9 mouse cellular contexts compared by ENCODE assay signal in the genomic region with DNA sequence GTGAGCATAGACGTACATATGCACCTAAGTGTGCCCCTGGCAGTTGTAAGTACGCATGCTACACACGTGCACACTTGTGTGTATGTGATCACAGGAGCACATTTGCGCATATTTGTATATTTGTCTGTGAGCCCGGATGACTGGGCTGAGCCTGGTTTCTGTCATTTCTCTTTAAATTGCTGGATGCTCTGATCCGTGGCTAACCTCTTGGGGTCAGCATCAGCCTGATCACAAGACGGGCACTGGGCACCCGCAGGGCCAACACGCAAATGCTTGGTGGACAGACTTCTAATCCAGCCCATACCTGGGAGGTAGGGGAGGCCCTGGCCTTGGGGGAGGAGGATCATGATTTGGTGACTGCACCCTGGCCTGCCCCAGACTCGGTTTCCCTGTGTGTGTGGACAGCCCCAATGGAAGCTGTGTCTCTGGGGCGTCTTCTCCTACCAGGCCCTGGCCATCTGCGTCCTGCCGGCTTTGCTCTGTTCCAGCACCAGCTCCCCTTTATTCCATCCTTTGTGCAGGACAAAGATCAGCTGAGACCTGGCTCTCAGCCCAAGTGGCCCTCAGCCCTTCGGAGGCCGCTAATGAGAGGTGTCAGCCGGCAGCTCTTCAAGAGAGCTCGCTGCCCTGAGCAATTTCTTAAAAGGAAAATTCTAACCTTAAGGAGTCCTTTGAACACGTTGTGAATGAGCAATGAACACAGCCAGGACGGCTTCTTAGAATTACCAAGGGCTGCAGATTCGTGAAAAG.
DNase-seq lines count a peak whose midpoint lies in the region; ATAC-seq lines count a peak whose summit lies in the region.
"Had no signal": no experiment of that assay in that cellular context is flagged by ENCODE, and none has a peak within 500 bp of the region (broad histone marks: within the 10 kb centered on the region; RNA-seq: fewer than 3 reads in every experiment).

No protein-coding gene starts in this region.

- ATAC-seq in embryonic facial prominence, embryonic 15.5 days (ENCODE audit: insufficient number of reproducible peaks, low FRiP score, low TSS enrichment, low read depth), result no peak
- peak; percentile 6 for ATAC-seq in midbrain, embryonic 12.5 days (ENCODE audit: low FRiP score, low read depth)
- ATAC-seq in erythroid progenitor cell, adult 5-6 weeks (replicated peaks; ENCODE audit: low FRiP score, poor library complexity, severe bottlenecking), result no peak

- H3K27me3 ChIP-seq in embryonic facial prominence, embryonic 15.5 days, result peaks cover 5% of the 10 kb centered on the region; the same call in 1 of the 2 replicates
- peaks cover 17% of the 10 kb centered on the region for H3K27me3 ChIP-seq in midbrain, embryonic 12.5 days

- H3K36me3 ChIP-seq in embryonic facial prominence, embryonic 15.5 days, result no peaks in the 10 kb centered on the region
- no peaks in the 10 kb centered on the region for H3K36me3 ChIP-seq in midbrain, embryonic 12.5 days
- H3K36me3 ChIP-seq: heart, embryonic 12.5 days had no signal

- H3K4me2 ChIP-seq in embryonic facial prominence, embryonic 15.5 days (replicated peaks), result no peak overlapping the region
- H3K4me2 ChIP-seq in midbrain, embryonic 12.5 days (replicated peaks), result peak overlapping the region; percentile 25
- H3K4me2 ChIP-seq: heart, embryonic 12.5 days had no signal

- peaks cover 75% of the 10 kb centered on the region for H3K4me1 ChIP-seq in embryonic facial prominence, embryonic 15.5 days
- peaks cover 95% of the 10 kb centered on the region for H3K4me1 ChIP-seq in midbrain, embryonic 12.5 days

- DNase-seq in embryo, embryonic 10 days (ENCODE audit: low spot score), result peak; percentile 43
- DNase-seq in embryo, embryonic 10.5 days (ENCODE audit: low spot score), result no peak
- peak; percentile 70 for DNase-seq in kidney, adult 18-20 months
- DNase-seq in thymus, postnatal 0 days (ENCODE audit: low spot score), result no peak
- DNase-seq in frontal cortex, postnatal 14 days (ENCODE audit: low spot score in 2 of 2), result no peak

- H3K27ac ChIP-seq in embryonic facial prominence, embryonic 15.5 days (replicated peaks), result 0 out of 2 replicates have a peak overlapping the region, but pooled peaks have one; percentile 39
- H3K27ac ChIP-seq in midbrain, embryonic 12.5 days (replicated peaks), result peak overlapping the region; percentile 95

- no peak overlapping the region for H3K4me3 ChIP-seq in embryonic facial prominence, embryonic 15.5 days (replicated peaks)
- no peak overlapping the region for H3K4me3 ChIP-seq in midbrain, embryonic 12.5 days
- H3K4me3 ChIP-seq: heart, embryonic 12.5 days had no signal

- no peak overlapping the region for H3K9ac ChIP-seq in embryonic facial prominence, embryonic 15.5 days
- 0 out of 2 replicates have a peak overlapping the region, but pooled peaks have one; percentile 20 for H3K9ac ChIP-seq in midbrain, embryonic 12.5 days (replicated peaks)
- H3K9ac ChIP-seq: heart, embryonic 12.5 days had no signal

- no peaks in the 10 kb centered on the region for H3K9me3 ChIP-seq in embryonic facial prominence, embryonic 15.5 days (replicated peaks)
- H3K9me3 ChIP-seq in midbrain, embryonic 12.5 days, result no peaks in the 10 kb centered on the region
- H3K9me3 ChIP-seq: heart, embryonic 12.5 days had no signal

- WGBS in embryonic facial prominence, embryonic 15.5 days, result 49% methylated on average over 20 of the region's 20 CpGs
- 32% methylated on average over 20 of the region's 20 CpGs for WGBS in midbrain, embryonic 12.5 days

Comparison
In these comparisons a context has a peak if more than half of its experiments do, and no peak if none do; other contexts are left out.
1. DNase-seq: peak in embryo, embryonic 10 days (single experiment) and kidney, adult 18-20 months (single experiment); none in embryo, embryonic 10.5 days (single experiment), thymus, postnatal 0 days (single experiment) and frontal cortex, postnatal 14 days (0 of 2).